Mouse (Mus musculus) left cerebral cortex, adult 18-20 months (tissue): ENCODE results near the gene Celsr1. TPM values are rescaled to one million over a fixed set of nuclear protein-coding genes. Genes with fewer than 3 reads are reported as not detected.
A peak's percentile ranks its signal among the peaks of the same experiment; 100 is the strongest.

Source experiments
- DNase-seq, 2 experiments: peaks; one replicate each; pipeline ENCODE4 v3.0.0; 2021 to 2022; ENCODE audit warnings: low spot score in 2 of 2, mixed read lengths in 1 of 2
- long read RNA-seq, 2 experiments: library from polyadenylated mRNA; stranded (forward); transcript quantifications; one replicate each; pipeline ENCODE4 v2.0.0; 2021
- total RNA-seq, 2 experiments: library from RNA; stranded (reverse); gene quantifications; 2 replicates each; pipeline ENCODE4 v1.2.3; 2021

The Celsr1 gene
- total RNA-seq: 1 to 10 TPM; 4.3 to 5.3 TPM
- long read RNA-seq, experiment 1, full-length matches to known transcripts: 1 of 3 reads
- long read RNA-seq, experiment 1, partial matches to known transcripts: 0 of 3 reads
- long read RNA-seq, experiment 1, other reads (novel, unspliced or antisense): 2 of 3 reads
- long read RNA-seq, experiment 2, partial matches to known transcripts: 0 of 1 reads
- long read RNA-seq, experiment 2, other reads (novel, unspliced or antisense): 1 of 1 reads

- DNase-seq: no peak
Measured at GRCm38 (mm10) chr15:86033191-86033841, at the start of gene Celsr1. Gene Celsr1 (minus strand): TSS chr15:86033777.

GRCm38 (mm10) chr15:86083261-86083741 lies 49.7 kb upstream of the Celsr1 start:
- no peak for DNase-seq

DNA sequence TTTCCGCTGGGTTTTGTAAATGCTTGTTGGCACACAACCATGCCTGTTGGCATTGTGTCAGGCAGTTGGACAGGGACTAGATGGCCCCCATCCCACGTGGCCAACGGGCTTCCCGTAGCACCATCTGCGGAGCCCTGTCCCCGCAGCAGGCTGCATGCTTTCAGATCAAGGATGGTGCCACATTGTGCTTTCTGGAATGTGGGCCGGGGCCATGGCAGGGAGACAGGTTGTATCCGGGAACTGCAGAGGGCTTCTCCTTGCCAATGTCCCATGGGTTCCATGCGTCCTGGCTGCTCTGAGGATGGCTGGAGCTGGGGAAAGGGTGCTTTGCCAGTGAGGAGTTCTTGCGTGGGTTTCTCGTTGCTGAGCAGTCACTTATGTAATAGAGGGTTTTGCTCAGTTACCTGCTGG lies 49.0 kb upstream of the Celsr1 start:
- peak; percentile 31 to 60 for DNase-seq

DNA sequence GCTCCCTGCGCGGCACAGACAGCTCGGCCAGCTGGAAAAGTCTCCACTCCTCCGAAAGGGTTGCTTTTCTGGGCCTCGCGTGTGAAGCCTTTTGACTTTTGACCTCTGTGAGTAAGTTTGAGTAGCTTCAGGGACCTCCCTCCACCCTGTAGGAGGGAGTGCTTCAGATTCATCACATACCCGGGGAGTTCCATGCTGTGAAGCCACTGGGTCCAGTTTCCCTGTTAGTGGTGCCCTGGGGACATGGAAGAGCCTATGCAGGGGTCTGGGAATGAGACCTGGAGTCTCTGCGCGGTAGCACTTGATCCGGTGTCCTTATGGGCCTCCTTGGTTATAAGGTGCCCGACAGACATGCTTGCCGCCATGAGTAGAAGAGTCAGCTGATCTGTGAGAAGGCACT lies 48.1 kb upstream of the Celsr1 start:
- DNase-seq: no peak

DNA sequence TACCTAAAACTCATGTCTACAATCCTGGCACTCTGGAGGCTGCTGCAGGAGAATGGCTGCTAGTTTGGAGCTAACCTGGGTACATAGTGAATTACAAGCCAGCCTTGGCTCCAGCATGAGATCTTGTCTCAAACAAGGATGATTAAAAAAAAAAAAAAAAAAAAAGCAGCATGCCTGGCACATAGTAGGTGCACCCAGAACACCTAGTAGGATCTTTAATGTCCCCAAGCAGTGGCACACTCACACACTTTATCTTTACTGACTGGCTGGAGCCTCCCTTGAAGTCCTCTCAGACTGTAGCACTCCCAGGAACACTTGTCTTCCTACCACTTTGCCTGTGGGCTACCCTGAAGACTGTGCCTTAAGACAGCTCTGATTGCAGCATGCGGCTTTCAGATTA lies 46.8 kb upstream of the Celsr1 start:
- DNase-seq: no peak

DNA sequence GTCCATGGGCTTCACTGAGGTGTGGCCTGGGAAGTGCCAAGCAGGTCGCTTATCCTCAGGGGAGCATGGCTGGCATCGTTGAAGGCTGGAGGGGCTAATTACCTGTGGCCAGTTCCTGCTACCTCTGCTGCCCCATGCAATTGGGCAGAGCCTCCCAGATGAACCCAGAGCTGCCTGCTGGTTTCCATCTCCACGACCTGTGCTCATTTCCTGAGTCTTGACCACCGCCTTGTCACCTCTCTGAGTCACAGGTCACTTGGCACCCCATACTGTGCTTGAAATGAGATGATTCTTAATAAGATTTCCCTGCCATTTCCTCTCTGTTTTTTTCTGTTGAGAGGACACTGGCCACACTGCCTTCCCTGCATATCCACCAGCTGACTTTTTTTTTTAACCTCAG lies 46.3 kb upstream of the Celsr1 start:
- no peak for DNase-seq

GRCm38 (mm10) chr15:86079467-86079866 lies 45.9 kb upstream of the Celsr1 start:
- DNase-seq: no peak

GRCm38 (mm10) chr15:86078481-86079216 lies 45.1 kb upstream of the Celsr1 start:
- peak in 1 of 2 experiments; percentile 39 for DNase-seq

DNA sequence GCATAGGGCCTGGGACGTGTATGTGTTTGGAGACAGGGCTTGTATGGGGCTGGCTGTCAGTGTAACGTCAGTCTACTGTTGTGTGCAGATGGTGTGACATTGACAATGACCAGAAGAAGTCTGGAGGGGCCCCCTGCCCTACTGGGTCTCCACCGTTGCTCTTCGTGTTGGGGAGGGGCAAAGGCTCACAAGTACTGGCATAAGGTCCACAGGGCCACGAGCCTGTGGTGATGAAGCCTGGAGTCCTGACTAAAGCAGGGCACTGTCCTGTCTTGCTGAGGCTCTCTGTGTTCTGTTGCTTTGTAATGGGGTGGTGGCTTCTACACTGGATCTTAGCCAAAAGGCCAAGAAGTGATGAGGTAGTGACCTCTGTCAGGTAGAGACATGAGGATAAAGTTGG lies 44.4 kb upstream of the Celsr1 start:
- no peak for DNase-seq

DNA sequence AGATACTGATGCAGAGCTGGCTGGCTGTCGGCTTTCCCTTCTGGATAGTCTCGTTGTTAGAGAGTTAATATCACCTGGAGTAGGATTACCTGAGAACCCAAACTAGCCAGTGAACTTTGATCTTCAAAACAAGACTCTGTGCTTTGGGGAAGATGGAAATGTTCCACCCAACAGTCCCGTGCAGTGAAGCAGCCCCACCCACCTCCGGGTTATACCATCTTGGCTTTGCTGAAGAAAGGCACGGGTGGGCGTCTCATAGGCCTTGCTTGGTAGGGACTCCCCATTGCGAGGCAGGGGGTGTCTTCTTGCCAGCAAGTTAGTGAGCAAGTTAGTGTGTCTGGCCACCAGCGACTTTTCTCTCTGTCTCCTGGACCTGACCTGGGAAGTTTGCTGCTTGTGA lies 42.8 kb upstream of the Celsr1 start:
- DNase-seq: no peak

DNA sequence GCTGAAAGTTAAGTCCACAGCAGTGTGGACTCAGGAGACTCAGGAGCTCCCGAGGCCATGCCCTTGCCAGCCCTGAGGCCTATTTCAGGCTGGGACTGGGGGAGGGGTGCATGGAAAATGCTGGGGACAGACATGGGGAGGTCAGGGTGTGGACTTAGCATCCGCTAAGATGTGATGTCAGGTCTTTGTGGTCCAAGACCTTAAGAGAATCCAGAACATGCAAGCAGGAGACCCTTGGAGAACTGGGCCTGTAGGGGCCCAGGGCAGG lies 42.4 kb upstream of the Celsr1 start:
- DNase-seq: no peak

DNA sequence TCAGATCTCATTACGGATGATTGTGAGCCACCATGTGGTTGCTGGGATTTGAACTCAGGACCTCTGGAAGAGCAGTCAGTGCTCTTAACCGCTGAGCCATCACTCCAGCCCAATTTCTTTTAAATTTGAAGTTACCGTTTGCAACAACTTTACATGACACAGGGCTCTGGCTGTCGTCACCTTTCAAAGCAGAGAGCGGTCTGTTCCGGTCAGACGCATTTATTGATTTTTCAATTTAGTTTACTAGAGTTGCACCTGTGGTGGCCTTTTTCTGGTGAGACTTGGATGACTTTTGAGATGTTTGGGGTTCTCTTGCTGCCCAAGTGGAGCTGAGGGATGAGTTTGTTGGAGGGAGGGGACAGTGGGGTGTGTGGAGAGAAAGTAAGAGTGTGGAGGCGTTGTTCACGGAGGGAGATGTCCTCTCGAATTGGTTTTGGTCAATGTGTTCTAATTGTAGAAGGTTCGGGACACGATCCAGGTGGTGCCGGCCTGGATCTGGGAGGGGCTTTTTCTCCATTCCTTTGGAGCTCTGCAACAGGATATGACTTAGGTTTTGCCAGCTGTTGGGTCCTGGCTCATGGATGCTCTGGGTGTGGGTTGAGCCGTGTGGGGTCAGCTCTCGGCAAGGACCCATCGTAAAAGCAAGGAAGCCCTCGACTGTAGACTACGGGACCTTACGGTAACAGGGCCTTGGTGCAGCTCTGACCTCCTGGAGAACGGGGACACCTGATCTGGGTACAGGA lies 41.9 kb upstream of the Celsr1 start:
- no peak for DNase-seq

GRCm38 (mm10) chr15:86074171-86074937 lies 40.8 kb upstream of the Celsr1 start:
- DNase-seq: no peak

DNA sequence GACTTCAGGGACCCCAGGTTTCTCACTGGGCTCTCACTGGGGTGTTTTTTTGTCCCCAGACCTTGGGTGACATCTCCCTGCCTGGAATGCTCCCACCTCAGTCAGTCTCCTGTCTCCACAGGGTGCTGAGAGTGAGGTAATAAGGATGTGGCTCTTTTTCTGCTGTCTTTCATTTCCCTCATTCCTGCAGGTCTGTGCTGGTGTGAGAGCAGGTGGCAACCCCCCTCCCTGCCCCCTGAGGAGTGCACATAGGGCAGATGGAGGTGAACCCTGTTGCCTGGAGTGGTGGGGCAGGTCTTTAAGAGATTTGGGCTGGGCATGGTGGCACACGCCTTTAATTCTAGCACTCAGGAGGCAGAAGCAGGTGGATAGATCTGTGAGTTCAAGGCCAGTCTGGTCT lies 37.6 kb upstream of the Celsr1 start:
- no peak for DNase-seq

GRCm38 (mm10) chr15:86070368-86070767 lies 36.8 kb upstream of the Celsr1 start:
- DNase-seq: no peak

DNA sequence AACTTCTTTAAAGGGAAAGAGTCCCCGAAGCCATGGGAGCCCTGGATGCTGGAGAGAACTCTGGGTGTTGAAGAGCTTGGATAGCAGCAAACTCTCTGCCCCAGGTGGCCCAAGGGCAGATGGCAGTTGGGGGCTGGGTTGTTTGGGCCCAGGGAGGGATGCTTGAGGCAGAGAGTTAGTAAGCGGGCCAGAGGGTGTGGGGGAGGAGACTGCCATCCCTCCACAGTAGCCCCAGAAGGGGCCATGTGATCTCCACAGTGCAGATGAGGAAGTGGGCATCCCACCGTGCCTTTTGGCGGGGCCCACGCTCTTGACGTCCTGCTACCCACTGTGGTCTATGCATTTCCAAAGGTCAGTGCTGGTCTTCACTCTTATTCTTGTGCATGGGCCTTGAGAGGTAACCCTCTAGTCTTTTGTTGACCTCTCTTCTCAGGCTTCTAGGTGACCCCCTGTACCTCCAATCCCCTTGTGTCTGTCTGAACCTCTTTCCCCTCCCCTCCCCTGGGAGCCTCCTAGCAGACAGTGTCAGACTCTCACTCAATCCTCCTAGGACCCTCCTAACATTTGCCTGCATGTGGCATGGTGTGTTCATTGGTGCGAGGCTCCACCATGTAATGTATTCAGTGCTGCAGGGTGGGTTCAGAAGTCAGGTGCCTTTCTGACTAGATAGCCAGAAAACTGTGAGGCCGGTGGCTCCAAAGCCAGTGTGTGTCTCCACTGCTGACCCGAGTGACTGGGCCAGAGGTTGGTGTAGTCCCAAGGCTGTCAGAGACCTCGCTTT lies 35.6 kb upstream of the Celsr1 start:
- DNase-seq: no peak

DNA sequence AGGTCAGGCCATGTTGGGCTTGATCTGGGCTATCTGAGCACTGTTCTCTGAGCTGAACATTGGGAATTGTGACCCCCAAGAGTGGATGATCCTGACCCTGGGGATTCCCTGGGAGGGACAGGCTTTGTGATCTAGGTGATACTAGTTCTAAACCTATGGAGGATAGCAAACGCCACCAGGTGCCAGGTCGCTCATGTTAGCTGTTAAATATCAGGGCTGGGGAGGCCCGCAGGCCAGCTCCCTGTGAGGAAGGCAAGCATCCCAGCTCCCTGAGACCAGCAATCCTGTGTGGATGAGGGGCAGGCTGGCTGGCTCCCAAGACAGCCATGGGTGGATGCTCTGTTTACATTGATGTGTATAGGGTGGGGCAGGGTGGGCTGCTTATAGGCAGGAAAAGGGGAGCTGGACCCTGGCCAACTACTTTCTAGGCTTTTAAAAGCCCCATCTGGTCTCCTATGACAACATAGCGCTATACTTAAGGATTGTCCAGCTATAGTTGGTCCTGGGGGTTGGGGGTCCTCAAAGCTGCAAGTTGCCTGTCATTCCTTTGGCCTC lies 34.4 kb upstream of the Celsr1 start:
- no peak for DNase-seq

DNA sequence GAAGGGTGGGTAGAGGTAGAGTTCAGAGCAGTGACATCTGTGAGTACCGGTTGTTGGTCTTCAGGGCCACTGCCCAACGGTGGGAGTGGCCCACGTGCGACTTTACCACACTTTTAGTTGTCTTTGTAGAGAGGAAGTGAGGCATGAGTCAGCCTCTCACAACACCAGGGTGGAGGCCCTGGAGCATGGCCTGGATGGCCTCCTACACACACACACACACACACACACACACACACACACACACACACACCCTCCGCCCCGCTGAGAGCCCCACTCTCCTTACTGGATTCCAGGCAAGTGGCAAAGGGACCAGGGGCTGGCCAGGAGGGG lies 34.0 kb upstream of the Celsr1 start:
- peak in 1 of 2 experiments; percentile 42 for DNase-seq

DNA sequence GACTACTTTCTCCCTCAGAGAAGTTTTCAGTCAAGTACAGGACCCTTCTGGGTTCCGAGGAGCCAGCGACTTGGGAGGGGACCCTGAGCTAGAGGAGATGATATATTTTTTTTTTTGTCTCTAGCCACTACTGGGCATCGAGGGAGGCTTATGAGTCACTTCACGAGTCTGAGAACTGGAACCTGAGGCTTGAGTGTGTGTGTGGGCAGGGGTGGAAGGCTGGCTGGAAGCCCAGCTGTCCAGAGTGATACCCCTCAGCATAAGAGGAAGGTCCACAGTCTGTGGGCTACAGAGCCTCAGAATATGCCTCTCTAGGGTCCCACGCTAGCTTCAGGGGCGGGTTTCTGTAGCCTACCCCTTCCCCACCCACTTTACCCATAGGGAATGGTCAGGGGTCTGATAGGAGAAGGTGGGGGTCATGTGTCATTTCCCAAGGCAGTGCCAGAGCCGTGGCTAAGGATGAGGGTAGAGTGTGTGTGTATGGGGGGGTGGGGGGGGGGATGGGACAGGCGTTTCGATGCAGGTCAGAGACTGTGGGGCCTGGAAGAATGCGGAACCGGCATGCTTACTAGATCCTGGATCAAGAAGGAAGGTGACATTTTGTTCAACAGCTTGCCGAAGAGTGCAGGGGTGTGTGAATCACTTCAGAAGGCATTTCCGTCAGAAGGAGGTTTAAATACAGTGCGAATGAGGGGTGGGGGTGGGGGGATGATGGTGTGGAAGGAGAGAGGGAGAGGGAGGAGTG lies 33.4 kb upstream of the Celsr1 start:
- DNase-seq: peak; percentile 58 to 70
